Mouse (Mus musculus) cortical plate, adult 2 months (tissue): ENCODE results near the gene Gm27021.

Experiments used
- CTCF ChIP-seq: fragments of 200-500 bp; IDR thresholded peaks from 2 replicates; pipeline ENCODE4 v1.5.1; 2011; ENCODE audit warnings: mild to moderate bottlenecking, control low read depth, low read length; ENCODE audit not compliant: insufficient read depth; ENCODE audit errors: extremely low read depth
- POLR2A ChIP-seq: fragments of 200-500 bp; IDR thresholded peaks from 2 replicates; pipeline ENCODE4 v1.6.1; 2011; ENCODE audit warnings: mild to moderate bottlenecking, low read length, control low read depth; ENCODE audit not compliant: insufficient read depth; ENCODE audit errors: extremely low read depth

- TF ChIP-seq POLR2A (no peak), CTCF (no peak)
Observed at GRCm38 (mm10) chr8:120623608-120624007, 44.3 kb downstream of the Gm27021 start.
